Mouse (Mus musculus) lung, adult 2 months (tissue): ENCODE measurements around the gene Ncor2.

Source experiments
- CTCF ChIP-seq: fragments of 200-500 bp; IDR thresholded peaks from 2 replicates; pipeline ENCODE4 v1.5.1; 2011; ENCODE audit warnings: mild to moderate bottlenecking, low read length, control low read depth; ENCODE audit not compliant: insufficient read depth
- POLR2A ChIP-seq: fragments of 200-500 bp; IDR thresholded peaks from 2 replicates; pipeline ENCODE4 v1.6.1; 2011; ENCODE audit warnings: low read depth, mild to moderate bottlenecking, control low read depth, low read length, borderline replicate concordance; ENCODE audit errors: extremely low read depth

GRCm38 (mm10) chr5:125040128-125040584 is 138.9 kb downstream of the Ncor2 start:
- TF ChIP-seq POLR2A (no peak), CTCF (no peak)
